Mouse (Mus musculus) embryonic facial prominence, embryonic 14.5 days (tissue): ENCODE results near the gene Mcm3ap. TPM values are rescaled to one million over a fixed set of nuclear protein-coding genes. Genes with fewer than 3 reads are reported as not detected.

ENCODE experiments used
- ATAC-seq: fragments of 200-750 bp; cut with Nextera tagmentation; 2 replicates; pipeline ENCODE4 v1.8.0; 2017; ENCODE audit warnings: low read depth, moderate number of reproducible peaks, moderate TSS enrichment
- DNase-seq: peaks from one replicate; pipeline ENCODE4 v3.0.0-alpha.2; 2015; ENCODE audit warnings: low spot score
- H3K27ac ChIP-seq: fragments of 300-500 bp; sonication (generic); replicated peaks from 2 replicates; pipeline ENCODE4 v1.5.1; 2014; ENCODE audit warnings: low read depth, mild to moderate bottlenecking, low read length, moderate library complexity
- H3K27me3 ChIP-seq: fragments of 300-500 bp; sonication (generic); replicated peaks from 2 replicates; pipeline ENCODE4 v1.6.1; 2014; ENCODE audit warnings: low read length; ENCODE audit not compliant: control insufficient read depth, insufficient read depth
- H3K36me3 ChIP-seq: fragments of 300-500 bp; sonication (generic); 2 replicates; pipeline ENCODE4 v1.6.1; 2014; ENCODE audit warnings: low read length, mixed read lengths; ENCODE audit not compliant: control insufficient read depth, insufficient read depth
- H3K4me1 ChIP-seq: fragments of 300-500 bp; sonication (generic); 2 replicates; pipeline ENCODE4 v1.6.1; 2014; ENCODE audit warnings: antibody characterized with exemption, low read length; ENCODE audit not compliant: control insufficient read depth, insufficient read depth
- H3K4me2 ChIP-seq: fragments of 300-500 bp; sonication (generic); 2 replicates; pipeline ENCODE4 v1.6.1; 2014; ENCODE audit warnings: low read depth, mild to moderate bottlenecking, low read length, moderate library complexity, mixed read lengths
- H3K4me3 ChIP-seq: fragments of 300-500 bp; sonication (generic); 2 replicates; pipeline ENCODE4 v1.5.1; 2014; ENCODE audit warnings: low read depth, mild to moderate bottlenecking, low read length
- H3K9ac ChIP-seq: fragments of 300-500 bp; sonication (generic); 2 replicates; pipeline ENCODE4 v1.6.1; 2014; ENCODE audit warnings: low read depth, mild to moderate bottlenecking, low read length, moderate library complexity, mixed read lengths
- H3K9me3 ChIP-seq: fragments of 300-500 bp; sonication (generic); 2 replicates; pipeline ENCODE4 v1.6.1; 2016; ENCODE audit warnings: low read length; ENCODE audit not compliant: control insufficient read depth
- WGBS: fragments of 180-500 bp; shearing (Covaris S2); extraction: QIAGEN DNeasy Blood & Tissue Kit; methylation state at CpG from one replicate; pipeline ENCODE4 v1.1.7; 2014; 5-methylcytosine and 5-hydroxymethylcytosine counted together
- polyA plus RNA-seq: library from polyadenylated mRNA; unstranded; fragments of >200 nt; fragmentation: Nextera tagmentation; extraction: Ambion mirVana; gene quantifications from 2 replicates; pipeline ENCODE4 v1.2.1, GENCODE M21; 2014

Mcm3ap gene
- polyA plus RNA-seq, 1 experiment from 2014 or later: 53.1 TPM

GRCm38 (mm10) chr10:76505865-76506264, 37.1 kb downstream of the Mcm3ap start:
- H3K36me3 ChIP-seq: peaks cover 93% of the 10 kb centered on the region
- no peak overlapping the region for H3K9ac ChIP-seq
- no peak overlapping the region for H3K27ac ChIP-seq
- H3K27me3 ChIP-seq: no peaks in the 10 kb centered on the region
- H3K4me2 ChIP-seq: no peak overlapping the region
- no peaks in the 10 kb centered on the region for H3K9me3 ChIP-seq
- WGBS: 96% methylated on average over 7 of the region's 7 CpGs
- no peak for ATAC-seq
- H3K4me3 ChIP-seq: no peak overlapping the region
- no peaks in the 10 kb centered on the region for H3K4me1 ChIP-seq
- no peak for DNase-seq

- Histone ChIP-seq H3K27ac (no peak overlapping the region), H3K9me3 (0 out of 2 replicates have a peak, but pooled peaks cover 3% of the 10 kb centered on the region), H3K9ac (no peak overlapping the region), H3K36me3 (peaks cover 68% of the 10 kb centered on the region), H3K4me3 (no peak overlapping the region), H3K4me1 (no peaks in the 10 kb centered on the region), H3K27me3 (no peaks in the 10 kb centered on the region), H3K4me2 (no peak overlapping the region)
- ATAC-seq (peak; percentile 84), DNase-seq (peak; percentile 65)
- WGBS: 49% methylated on average over 5 of the region's 5 CpGs
These were observed 44.3 kb downstream of the Mcm3ap start for GRCm38 (mm10) chr10:76512965-76513583.

GRCm38 (mm10) chr10:76530922-76531321, 62.2 kb downstream of the Mcm3ap start:
- ATAC-seq: peak; percentile 60
- Histone ChIP-seq H3K36me3 (peaks cover 27% of the 10 kb centered on the region), H3K9me3 (no peaks in the 10 kb centered on the region), H3K4me2 (peak overlapping the region; percentile 90), H3K4me1 (no peaks in the 10 kb centered on the region), H3K9ac (peak overlapping the region; percentile 58), H3K27ac (peak overlapping the region; percentile 50; the same call in 1 of the 2 replicates), H3K27me3 (no peaks in the 10 kb centered on the region), H3K4me3 (peak overlapping the region; percentile 77)
- 3% methylated on average over 11 of the region's 11 CpGs for WGBS
- DNase-seq: no peak

DNA sequence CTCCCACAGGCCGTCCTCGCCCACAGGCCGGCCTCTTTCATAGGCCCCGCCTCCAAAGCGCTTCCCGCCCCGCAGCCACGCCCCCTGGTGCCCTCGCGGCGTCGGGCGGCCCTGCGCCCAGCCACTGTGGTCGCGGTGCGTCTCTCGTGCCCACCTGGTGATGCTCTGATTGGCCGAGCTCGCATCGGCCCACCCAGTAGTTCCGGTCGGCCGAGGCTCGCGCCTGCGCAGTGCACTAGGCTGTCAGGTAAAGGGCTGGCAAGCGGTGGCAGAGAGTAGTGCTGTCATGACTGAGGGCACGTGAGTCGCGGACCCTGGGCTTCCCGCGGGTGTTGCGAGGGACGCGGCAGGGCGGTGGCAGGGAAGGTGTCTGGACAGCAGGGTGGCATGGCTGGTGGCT, 62.6 kb downstream of the Mcm3ap start, which contains the start of gene Lss:
Lss (plus strand) TSS at position 214 of the 400 bp plus-strand sequence.
- peak within 1 kb of the TSS; percentile 77 for H3K4me3 ChIP-seq
- peak within 1 kb of the TSS; percentile 50 for H3K27ac ChIP-seq
- H3K4me2 ChIP-seq: peak within 1 kb of the TSS; percentile 90
- DNase-seq: peak; percentile 98
- H3K4me1 ChIP-seq: no peaks in the 10 kb centered on the region
- peak; percentile 100 for ATAC-seq
- peaks cover 30% of the 10 kb centered on the region for H3K36me3 ChIP-seq
- H3K9me3 ChIP-seq: no peaks in the 10 kb centered on the region
- WGBS: under 1% methylated on average over 20 of the region's 37 CpGs
- peak within 1 kb of the TSS; percentile 76 for H3K9ac ChIP-seq
- H3K27me3 ChIP-seq: no peaks in the 10 kb centered on the region

DNA sequence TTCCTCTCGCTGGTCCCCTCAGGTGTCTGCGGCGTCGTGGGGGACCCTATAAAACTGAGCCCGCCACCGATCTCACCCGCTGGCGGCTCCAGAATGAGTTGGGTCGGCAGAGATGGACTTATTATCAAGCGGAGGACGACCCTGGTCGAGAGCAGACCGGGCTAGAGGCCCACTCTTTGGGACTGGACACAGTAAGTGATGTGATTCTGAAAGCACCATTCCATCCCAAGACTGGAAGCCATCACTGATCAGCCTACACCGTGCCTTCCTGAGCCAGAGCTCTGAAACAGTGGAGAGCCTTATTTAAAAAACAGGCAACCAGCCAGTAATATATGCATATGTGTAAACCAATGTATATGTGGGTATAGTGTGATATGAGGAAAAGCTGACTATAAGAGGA, 63.1 kb downstream of the Mcm3ap start:
- under 1% methylated on average over 14 of the region's 14 CpGs for WGBS
- no peak for DNase-seq
- H3K4me2 ChIP-seq: peak overlapping the region; percentile 90

DNA sequence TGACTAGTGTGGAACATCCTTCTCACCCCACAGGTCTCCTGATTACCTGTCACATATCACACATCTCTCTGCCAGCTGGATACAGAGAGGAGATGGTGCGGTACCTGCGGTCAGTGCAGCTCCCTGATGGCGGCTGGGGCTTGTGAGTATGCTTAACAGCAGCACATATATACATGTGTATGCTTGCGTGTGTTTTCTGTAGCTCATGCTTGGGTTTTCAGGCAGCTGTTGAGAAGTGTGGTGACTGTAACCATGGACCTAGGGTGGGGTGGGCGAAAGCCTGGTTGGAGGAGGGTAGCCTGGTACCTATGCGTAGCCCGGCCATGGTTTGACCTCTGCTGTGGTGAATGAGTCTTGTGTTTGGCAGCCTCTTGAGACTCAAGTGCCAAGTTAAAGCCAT, 66.8 kb downstream of the Mcm3ap start:
- no peaks in the 10 kb centered on the region for H3K9me3 ChIP-seq
- ATAC-seq: no peak
- no peak overlapping the region for H3K27ac ChIP-seq
- no peak for DNase-seq
- WGBS: 94% methylated on average over 7 of the region's 7 CpGs
- no peaks in the 10 kb centered on the region for H3K4me1 ChIP-seq
- H3K4me2 ChIP-seq: no peak overlapping the region
- H3K36me3 ChIP-seq: peaks cover 69% of the 10 kb centered on the region
- no peaks in the 10 kb centered on the region for H3K27me3 ChIP-seq
- no peak overlapping the region for H3K4me3 ChIP-seq
- no peak overlapping the region for H3K9ac ChIP-seq

More for the DNA sequence above, 63.1 kb downstream of the Mcm3ap start:
- Histone ChIP-seq H3K9me3 (no peaks in the 10 kb centered on the region), H3K27me3 (no peaks in the 10 kb centered on the region), H3K4me1 (no peaks in the 10 kb centered on the region), H3K27ac (peak overlapping the region; percentile 50), H3K4me3 (peak overlapping the region; percentile 77), H3K36me3 (peaks cover 34% of the 10 kb centered on the region), H3K9ac (peak overlapping the region; percentile 76)
- ATAC-seq: peak; percentile 5

DNA sequence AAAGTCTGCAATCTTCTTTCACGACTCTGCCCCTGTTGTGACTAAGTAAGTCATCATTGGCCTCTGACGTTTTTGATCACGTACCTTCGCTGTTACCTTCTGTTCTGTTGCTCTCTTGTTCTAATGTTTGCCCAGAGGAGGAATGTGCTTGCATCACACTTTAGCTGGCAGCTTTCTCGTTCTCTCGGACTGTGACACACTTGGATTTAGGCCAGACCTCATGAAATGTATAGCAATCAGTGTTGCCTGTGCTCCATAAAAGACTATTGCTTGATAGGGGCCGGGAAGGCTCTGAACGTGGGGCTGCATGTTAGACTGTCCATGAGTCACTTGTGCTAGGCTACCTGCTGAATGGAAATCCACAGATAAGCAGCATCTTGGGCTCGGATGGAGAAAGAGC, 68.9 kb downstream of the Mcm3ap start:
- no peak overlapping the region for H3K4me3 ChIP-seq
- no peaks in the 10 kb centered on the region for H3K9me3 ChIP-seq
- ATAC-seq: no peak
- 79% methylated on average over 9 of the region's 9 CpGs for WGBS
- H3K4me2 ChIP-seq: no peak overlapping the region
- no peaks in the 10 kb centered on the region for H3K27me3 ChIP-seq
- H3K27ac ChIP-seq: no peak overlapping the region
- DNase-seq: peak; percentile 11
- peaks cover 90% of the 10 kb centered on the region for H3K36me3 ChIP-seq
- H3K4me1 ChIP-seq: no peaks in the 10 kb centered on the region
- no peak overlapping the region for H3K9ac ChIP-seq

DNA sequence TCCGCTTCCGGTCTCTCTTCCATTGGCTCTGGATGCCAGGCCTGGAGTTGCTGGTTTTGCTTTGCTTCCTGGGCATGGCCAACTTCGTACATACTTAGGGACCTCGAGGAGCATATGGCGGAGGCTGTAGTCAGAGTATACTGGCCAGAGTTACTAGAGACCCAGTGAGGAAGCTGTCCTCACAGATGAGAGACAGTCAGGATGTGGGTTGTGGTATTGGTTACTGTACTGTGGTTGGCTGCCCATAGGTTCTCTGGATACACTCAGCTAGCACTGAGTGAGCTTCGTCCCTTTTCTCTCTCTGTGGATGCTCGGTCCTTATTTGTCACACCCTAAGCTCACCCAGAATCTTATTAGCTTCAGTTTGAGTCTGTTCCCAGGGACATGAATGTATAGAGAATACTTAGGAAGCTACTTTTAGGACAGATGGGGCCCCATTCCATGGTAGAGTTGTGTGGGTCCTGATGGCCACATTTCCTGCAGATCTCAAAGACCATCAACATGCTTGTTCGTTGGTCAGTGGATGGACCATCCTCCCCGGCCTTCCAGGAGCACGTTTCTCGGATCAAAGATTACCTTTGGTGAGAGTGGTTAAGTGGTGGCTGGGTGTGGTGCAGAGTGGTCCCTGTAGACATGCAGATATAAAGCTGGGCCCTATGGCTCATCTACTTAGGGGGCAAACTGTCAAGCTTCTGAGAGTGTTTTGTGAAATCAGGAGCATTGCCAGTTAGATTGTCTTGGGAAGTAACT, 72.8 kb downstream of the Mcm3ap start:
- peaks cover 97% of the 10 kb centered on the region for H3K36me3 ChIP-seq
- no peaks in the 10 kb centered on the region for H3K9me3 ChIP-seq
- WGBS: 90% methylated on average over 11 of the region's 11 CpGs
- no peak overlapping the region for H3K4me2 ChIP-seq
- no peak overlapping the region for H3K27ac ChIP-seq
- no peak overlapping the region for H3K4me3 ChIP-seq
- DNase-seq (no peak), ATAC-seq (no peak)
- H3K4me1 ChIP-seq: no peaks in the 10 kb centered on the region
- no peaks in the 10 kb centered on the region for H3K27me3 ChIP-seq
- no peak overlapping the region for H3K9ac ChIP-seq
